Mouse (Mus musculus) stomach, embryonic 16.5 days (tissue): ENCODE results near the gene Atg4c. TPM values are rescaled to one million over a fixed set of nuclear protein-coding genes. Genes with fewer than 3 reads are reported as not detected.

ENCODE experiments used
- ATAC-seq: fragments of 200-750 bp; cut with Nextera tagmentation; 2 replicates; pipeline ENCODE4 v1.8.0; 2017; ENCODE audit warnings: moderate number of reproducible peaks, moderate TSS enrichment; ENCODE audit not compliant: insufficient read depth, low FRiP score
- H3K27ac ChIP-seq: fragments of 300-500 bp; sonication (generic); 2 replicates; pipeline ENCODE4 v1.5.1; 2014; ENCODE audit warnings: low read length
- H3K27me3 ChIP-seq: fragments of 300-500 bp; sonication (generic); 2 replicates; pipeline ENCODE4 v1.6.1; 2014; ENCODE audit warnings: low read length, control low read depth, mixed read lengths; ENCODE audit not compliant: control insufficient read depth, insufficient read depth
- H3K36me3 ChIP-seq: fragments of 300-500 bp; sonication (generic); 2 replicates; pipeline ENCODE4 v1.6.1; 2014; ENCODE audit warnings: low read length; ENCODE audit not compliant: control insufficient read depth, insufficient read depth
- H3K4me1 ChIP-seq: fragments of 300-500 bp; sonication (generic); 2 replicates; pipeline ENCODE4 v1.6.1; 2014; ENCODE audit warnings: low read length, control low read depth, mixed read lengths; ENCODE audit not compliant: control insufficient read depth, insufficient read depth
- H3K4me2 ChIP-seq: fragments of 300-500 bp; sonication (generic); 2 replicates; pipeline ENCODE4 v1.6.1; 2014; ENCODE audit warnings: low read depth, low read length, mixed read lengths
- H3K4me3 ChIP-seq: fragments of 300-500 bp; sonication (generic); replicated peaks from 2 replicates; pipeline ENCODE4 v1.5.1; 2014; ENCODE audit warnings: mild to moderate bottlenecking, low read length
- H3K9ac ChIP-seq: fragments of 300-500 bp; sonication (generic); 2 replicates; pipeline ENCODE4 v1.6.1; 2014; ENCODE audit warnings: low read length
- H3K9me3 ChIP-seq: fragments of 300-500 bp; sonication (generic); replicated peaks from 2 replicates; pipeline ENCODE4 v1.6.1; 2016; ENCODE audit warnings: low read length, control low read depth; ENCODE audit not compliant: control insufficient read depth
- WGBS: fragments of 180-500 bp; shearing (Covaris S2); extraction: QIAGEN DNeasy Blood & Tissue Kit; methylation state at CpG from one replicate; pipeline ENCODE4 v1.1.7; 2014; 5-methylcytosine and 5-hydroxymethylcytosine counted together
- polyA plus RNA-seq: library from polyadenylated mRNA; unstranded; fragments of >200 nt; fragmentation: Nextera tagmentation; extraction: Ambion mirVana; gene quantifications from 2 replicates; pipeline ENCODE4 v1.2.1, GENCODE M21; 2015

Gene Atg4c
- polyA plus RNA-seq, 1 experiment from 2014 or later = 13.9 TPM

DNA sequence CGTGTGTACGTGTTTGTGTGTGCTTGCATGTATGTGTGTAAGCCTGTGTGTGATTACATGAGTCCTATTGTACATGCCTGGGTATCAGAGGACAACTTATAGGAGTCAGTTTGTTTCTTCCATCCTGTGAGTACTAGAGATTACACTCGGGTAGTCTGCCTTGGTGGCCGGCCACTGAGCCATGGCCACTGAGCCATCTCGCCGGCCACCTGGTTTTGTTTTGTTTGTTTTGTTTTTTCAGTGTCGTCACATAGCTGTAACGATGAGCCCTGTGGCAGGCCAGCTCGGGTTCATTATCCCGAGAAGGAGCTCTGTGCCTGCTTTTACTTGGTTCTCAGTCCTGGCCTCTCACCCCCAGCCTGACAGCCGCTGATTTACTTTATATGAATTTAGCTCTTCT is 69.9 kb downstream of the Atg4c start:
- H3K4me2 ChIP-seq = no peak overlapping the region
- no peak overlapping the region for H3K27ac ChIP-seq
- H3K9me3 ChIP-seq = no peaks in the 10 kb centered on the region
- 71% methylated on average over 11 of the region's 11 CpGs for WGBS
- H3K9ac ChIP-seq = no peak overlapping the region
- no peaks in the 10 kb centered on the region for H3K4me1 ChIP-seq
- H3K36me3 ChIP-seq = peaks cover under 1% of the 10 kb centered on the region; the same call in 1 of the 2 replicates
- ATAC-seq = no peak
- no peak overlapping the region for H3K4me3 ChIP-seq
- no peaks in the 10 kb centered on the region for H3K27me3 ChIP-seq

DNA sequence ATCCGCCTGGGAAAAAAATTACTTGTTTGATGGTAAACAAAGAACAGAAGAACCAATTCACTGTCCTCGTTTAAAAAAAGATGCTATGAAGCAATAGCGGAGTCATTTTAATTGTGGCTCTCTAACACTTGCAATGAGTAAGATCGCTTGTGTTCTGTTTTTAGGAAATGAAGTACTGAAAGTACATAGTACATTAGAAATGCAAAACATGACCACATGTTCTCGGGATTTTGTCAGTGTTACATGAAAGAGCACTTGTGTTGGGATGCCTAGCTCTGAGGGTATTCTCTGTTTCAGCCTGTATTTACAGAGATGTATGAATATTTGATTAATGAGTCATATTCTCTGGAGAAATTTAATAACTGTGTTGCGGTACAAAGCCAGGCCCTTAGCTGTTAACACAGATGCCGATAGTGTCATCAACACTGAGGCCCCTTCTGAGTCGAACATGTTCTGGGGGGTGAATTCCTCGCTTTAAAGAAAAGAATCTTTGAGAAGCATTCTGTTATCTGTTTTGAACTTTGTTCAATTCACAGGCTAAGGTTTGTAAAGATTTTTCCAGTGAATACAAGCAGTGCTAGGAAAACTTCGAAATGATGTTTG is 73.2 kb downstream of the Atg4c start:
- WGBS = 77% methylated on average over 10 of the region's 10 CpGs
- no peak overlapping the region for H3K27ac ChIP-seq
- H3K9me3 ChIP-seq = no peaks in the 10 kb centered on the region
- H3K36me3 ChIP-seq = peaks cover 4% of the 10 kb centered on the region; the same call in 1 of the 2 replicates
- H3K4me1 ChIP-seq = no peaks in the 10 kb centered on the region
- no peak overlapping the region for H3K4me2 ChIP-seq
- H3K27me3 ChIP-seq = no peaks in the 10 kb centered on the region
- H3K4me3 ChIP-seq = no peak overlapping the region
- H3K9ac ChIP-seq = no peak overlapping the region
- no peak for ATAC-seq

DNA sequence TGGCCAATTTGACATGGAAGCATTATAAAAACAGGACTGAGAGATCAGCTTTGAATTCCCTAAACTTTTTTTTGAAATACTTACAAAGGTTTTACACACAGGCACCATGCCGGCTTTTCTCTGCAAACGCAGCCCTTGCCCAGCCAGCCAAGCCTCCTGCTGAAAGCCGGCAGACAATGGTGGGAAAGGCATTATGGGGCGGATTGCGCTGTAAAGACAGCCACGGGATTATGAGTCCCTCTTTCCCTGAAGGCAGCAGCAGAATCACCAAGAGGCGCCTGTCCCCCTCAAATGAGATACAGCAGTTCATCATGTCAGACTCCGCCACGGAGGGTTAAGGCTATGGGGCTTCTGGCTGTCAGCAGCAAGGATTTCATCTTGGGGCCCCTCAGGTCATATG is 79.1 kb downstream of the Atg4c start:
- no peak overlapping the region for H3K9ac ChIP-seq
- no peak overlapping the region for H3K4me3 ChIP-seq
- no peak overlapping the region for H3K27ac ChIP-seq
- no peak for ATAC-seq
- H3K9me3 ChIP-seq = no peaks in the 10 kb centered on the region
- no peak overlapping the region for H3K4me2 ChIP-seq
- H3K27me3 ChIP-seq = no peaks in the 10 kb centered on the region
- H3K4me1 ChIP-seq = no peaks in the 10 kb centered on the region
- H3K36me3 ChIP-seq = peaks cover 4% of the 10 kb centered on the region; the same call in 1 of the 2 replicates
- WGBS = 61% methylated on average over 9 of the region's 9 CpGs

DNA sequence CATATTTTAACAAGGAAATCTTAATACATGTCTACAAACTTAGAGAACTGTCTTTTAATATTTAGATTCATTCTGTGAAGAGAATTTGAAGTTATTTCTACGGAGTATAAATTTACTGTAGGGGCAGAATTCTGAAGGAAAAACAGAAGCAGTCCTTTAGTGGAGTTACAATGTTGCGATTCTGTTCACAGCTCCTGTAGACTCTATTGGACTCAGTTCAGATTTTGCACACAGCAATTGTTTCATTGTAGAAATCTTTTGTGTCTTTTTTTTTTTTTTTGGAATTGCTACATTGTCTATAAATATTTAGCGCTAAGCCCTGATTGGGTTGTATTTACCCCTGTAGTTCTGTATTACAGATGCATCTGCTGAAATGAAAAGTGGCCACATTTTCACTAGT is 79.7 kb downstream of the Atg4c start:
- H3K9ac ChIP-seq = no peak overlapping the region
- H3K9me3 ChIP-seq = no peaks in the 10 kb centered on the region
- H3K27me3 ChIP-seq = no peaks in the 10 kb centered on the region
- H3K4me1 ChIP-seq = no peaks in the 10 kb centered on the region
- no peak for ATAC-seq
- H3K4me2 ChIP-seq = no peak overlapping the region
- H3K36me3 ChIP-seq = peaks cover 4% of the 10 kb centered on the region; the same call in 1 of the 2 replicates
- no peak overlapping the region for H3K4me3 ChIP-seq
- H3K27ac ChIP-seq = no peak overlapping the region
- WGBS = 94% methylated on average over 3 of the region's 3 CpGs

DNA sequence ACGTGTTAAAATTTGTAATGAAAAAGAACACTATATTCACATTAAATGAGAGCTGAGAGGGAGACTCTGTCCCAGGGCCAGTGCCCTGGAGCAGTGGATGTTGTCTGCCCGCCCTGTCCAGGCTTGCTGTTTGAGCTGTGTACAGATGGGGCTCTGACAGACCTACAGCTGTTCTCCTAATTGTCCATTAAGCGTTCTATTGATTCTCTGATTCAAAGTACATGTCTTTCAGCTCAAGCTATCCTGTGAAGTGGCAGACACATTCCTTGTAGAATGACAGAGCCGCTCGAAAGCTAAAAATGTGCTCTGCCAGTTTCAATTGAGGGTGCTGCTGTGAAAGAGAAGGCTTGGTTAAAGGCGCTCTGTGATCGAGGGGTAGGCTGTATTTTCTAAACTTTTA is 80.2 kb downstream of the Atg4c start:
- H3K9me3 ChIP-seq = no peaks in the 10 kb centered on the region
- H3K27me3 ChIP-seq = no peaks in the 10 kb centered on the region
- H3K4me3 ChIP-seq = no peak overlapping the region
- no peak overlapping the region for H3K9ac ChIP-seq
- H3K4me2 ChIP-seq = no peak overlapping the region
- ATAC-seq = no peak
- WGBS = 71% methylated on average over 7 of the region's 7 CpGs
- no peaks in the 10 kb centered on the region for H3K4me1 ChIP-seq
- 0 out of 2 replicates have a peak, but pooled peaks cover 1% of the 10 kb centered on the region for H3K36me3 ChIP-seq
- H3K27ac ChIP-seq = no peak overlapping the region

DNA sequence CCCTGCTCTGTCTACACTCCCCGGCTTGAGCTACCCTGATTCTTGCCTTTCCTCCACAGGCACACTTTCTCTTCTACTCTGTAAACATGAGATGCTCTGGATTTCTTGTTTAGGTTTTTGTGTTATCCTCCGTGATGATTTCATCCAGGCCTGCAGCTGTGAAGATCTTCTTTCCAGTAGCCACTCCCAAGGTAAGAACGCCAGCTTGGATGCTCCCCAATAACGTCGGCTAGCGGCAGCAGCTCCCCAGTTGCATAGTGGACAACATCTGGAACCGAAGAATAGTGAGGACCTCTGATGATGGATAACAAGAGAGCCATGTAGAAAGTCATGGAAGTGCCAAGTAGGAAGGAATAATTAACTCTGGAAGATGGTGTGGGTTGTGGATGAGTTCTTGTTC is 85.1 kb downstream of the Atg4c start:
- Histone ChIP-seq H3K9ac (no peak overlapping the region), H3K27me3 (no peaks in the 10 kb centered on the region), H3K4me3 (no peak overlapping the region), H3K36me3 (no peaks in the 10 kb centered on the region), H3K9me3 (no peaks in the 10 kb centered on the region), H3K27ac (no peak overlapping the region), H3K4me1 (no peaks in the 10 kb centered on the region), H3K4me2 (no peak overlapping the region)
- WGBS = 71% methylated on average over 7 of the region's 7 CpGs
- ATAC-seq = no peak

DNA sequence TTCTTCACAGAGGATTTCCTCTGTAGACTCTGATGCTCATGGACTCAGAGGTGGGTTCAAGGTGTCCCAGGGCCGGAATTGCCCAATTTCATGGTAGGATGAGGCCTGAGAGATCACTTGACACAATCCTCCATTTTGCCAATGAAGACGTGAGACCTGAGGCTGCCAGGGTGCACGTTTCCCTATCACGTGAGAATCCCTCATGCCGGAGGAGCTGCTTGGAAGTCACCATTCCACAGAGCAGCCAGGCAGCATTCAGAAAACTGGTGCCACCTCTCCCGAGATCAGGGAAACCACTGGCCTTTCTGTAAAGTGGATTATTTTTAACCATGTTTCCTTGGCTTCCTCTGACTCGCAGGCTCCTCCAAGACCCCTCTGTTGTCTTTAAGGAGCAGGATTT is 88.0 kb downstream of the Atg4c start:
- H3K4me1 ChIP-seq = no peaks in the 10 kb centered on the region
- no peak for ATAC-seq
- no peaks in the 10 kb centered on the region for H3K36me3 ChIP-seq
- WGBS = 84% methylated on average over 7 of the region's 7 CpGs
- H3K4me3 ChIP-seq = no peak overlapping the region
- no peak overlapping the region for H3K27ac ChIP-seq
- H3K9ac ChIP-seq = no peak overlapping the region
- no peaks in the 10 kb centered on the region for H3K27me3 ChIP-seq
- no peak overlapping the region for H3K4me2 ChIP-seq
- no peaks in the 10 kb centered on the region for H3K9me3 ChIP-seq

DNA sequence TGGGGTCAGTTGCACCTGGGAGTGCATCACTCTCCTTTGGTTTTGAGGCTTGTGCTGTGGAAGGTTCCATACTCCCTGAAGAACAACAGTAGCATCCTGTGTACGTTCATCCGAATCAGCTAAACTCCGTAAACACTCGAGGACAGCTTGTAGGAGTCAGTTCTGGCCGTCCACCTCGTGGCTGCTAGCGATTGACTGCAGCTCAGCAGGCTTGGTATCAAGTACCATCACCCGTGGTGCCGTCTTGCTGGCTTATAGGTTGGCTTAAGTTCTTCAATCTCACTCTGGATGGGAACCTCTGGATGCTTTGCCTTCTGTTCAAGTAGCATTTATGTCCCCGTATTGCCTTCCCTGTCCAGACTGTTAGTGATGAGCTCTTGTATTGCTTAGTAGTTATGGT is 95.6 kb downstream of the Atg4c start:
- Histone ChIP-seq H3K27ac (no peak overlapping the region), H3K9ac (no peak overlapping the region), H3K4me2 (no peak overlapping the region), H3K4me1 (no peaks in the 10 kb centered on the region), H3K36me3 (no peaks in the 10 kb centered on the region), H3K4me3 (no peak overlapping the region), H3K9me3 (no peaks in the 10 kb centered on the region), H3K27me3 (no peaks in the 10 kb centered on the region)
- WGBS = 86% methylated on average over 10 of the region's 10 CpGs
- no peak for ATAC-seq

DNA sequence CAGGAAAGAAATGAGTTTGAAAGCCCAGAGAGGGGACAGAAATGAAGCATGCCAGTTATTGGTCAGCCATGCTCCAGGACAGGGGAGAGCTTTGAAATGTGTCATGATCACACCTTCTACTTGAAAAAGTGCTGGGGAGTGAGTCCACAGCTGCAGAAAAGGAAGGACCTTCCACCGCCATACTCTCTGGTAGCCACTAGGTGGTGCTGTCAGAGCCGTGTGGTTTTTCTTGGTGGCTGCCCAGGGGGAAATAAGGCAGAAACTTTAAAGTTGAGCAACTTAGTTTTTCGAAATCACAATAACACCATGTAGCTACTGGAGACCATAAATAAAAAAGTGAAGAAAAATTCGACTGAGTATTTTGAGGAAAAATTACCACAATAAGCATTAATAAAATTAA is 104.9 kb downstream of the Atg4c start:
- WGBS = 13% methylated on average over 4 of the region's 4 CpGs
- H3K4me3 ChIP-seq = no peak overlapping the region
- H3K9me3 ChIP-seq = no peaks in the 10 kb centered on the region
- H3K27ac ChIP-seq = no peak overlapping the region
- no peak overlapping the region for H3K9ac ChIP-seq
- H3K4me1 ChIP-seq = no peaks in the 10 kb centered on the region
- no peak overlapping the region for H3K4me2 ChIP-seq
- no peaks in the 10 kb centered on the region for H3K36me3 ChIP-seq
- no peak for ATAC-seq
- H3K27me3 ChIP-seq = no peaks in the 10 kb centered on the region
